Mouse (Mus musculus): ENCODE data around the gene Nxf1.

The Nxf1 gene

DNA sequence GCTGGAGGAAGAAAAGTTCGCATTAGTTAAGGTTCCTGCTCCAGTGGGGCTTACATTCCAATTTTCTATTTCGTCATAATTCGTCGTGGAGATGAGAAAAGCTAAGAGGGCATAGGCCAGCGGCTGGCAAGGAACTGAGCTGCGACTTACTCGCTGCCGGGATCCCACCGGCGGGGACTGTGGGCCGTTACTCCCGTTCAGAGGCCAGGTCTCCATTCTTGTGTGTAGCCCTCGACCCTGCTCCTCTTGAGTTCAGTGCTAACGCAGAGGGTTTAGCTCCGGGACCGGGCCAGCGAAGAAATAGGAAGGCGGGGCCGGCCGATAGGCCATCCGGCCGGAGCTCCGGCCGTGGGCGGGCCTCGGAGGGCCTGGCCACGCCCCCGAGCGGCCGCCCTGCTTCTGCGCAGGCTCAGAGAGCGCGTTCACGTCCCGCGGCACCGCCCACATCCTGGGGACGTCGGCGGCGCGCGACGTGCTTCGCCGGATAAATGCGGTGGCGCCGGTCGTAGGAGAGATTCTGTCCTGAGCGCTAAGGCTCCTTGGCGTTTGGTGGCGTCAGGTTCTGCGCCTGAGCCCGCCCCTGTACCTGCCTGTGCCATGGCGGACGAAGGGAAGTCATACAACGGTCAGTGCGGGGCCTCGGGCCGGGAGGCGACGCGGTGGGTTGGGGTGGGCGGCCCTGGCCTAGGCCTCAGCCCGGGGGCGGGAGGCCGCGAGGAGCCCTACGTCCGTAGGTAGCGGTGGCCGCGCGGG is at the start of gene Nxf1:
TSS of gene Nxf1 (plus strand) at position 439 of the 753 bp plus-strand sequence.
- peak; percentile 94 for DNase-seq (ENCODE audit: low read depth, low spot score)

DNA sequence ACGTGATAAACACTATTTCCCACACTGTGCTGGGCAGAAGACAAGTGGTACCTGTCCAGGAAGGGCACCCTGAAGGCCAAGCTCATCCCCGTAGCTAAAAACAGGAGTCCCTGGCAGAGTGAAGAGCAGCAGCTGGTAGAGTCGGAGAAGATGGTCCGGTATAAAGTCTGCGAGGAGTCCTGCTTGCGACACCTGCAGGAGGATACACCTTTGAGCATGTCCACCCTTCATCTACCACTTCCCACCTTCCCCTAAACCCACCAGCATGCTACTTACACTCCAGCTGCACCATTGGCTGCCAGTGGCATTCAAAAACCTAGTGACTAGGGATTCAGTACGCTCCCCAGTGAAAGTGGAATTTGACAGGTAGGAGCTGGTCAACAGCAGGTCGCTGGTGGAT is 47.9 kb upstream of the Nxf1 start:
- DNase-seq (ENCODE audit: low read depth, low spot score) = no peak

DNA sequence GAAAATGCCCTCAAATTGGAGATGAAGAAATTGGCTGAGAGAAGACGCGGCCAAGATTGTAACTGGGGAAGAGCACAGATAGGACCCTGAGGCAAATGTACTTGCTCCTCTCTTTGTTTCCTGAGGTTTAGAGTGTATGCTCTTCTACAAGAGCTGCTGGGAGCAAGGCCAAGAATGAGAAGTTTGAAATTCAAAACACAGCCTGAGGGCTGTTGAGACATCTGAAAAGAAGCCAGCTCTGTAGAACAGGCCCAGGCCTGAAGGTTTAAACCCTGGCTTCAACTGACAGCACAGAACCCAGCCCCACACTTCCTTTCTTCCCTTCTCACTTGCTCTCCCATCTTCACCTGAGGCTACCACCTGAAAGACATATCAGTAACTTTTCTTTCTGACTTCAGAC is 46.8 kb upstream of the Nxf1 start:
- DNase-seq (ENCODE audit: low read depth, low spot score) = no peak

DNA sequence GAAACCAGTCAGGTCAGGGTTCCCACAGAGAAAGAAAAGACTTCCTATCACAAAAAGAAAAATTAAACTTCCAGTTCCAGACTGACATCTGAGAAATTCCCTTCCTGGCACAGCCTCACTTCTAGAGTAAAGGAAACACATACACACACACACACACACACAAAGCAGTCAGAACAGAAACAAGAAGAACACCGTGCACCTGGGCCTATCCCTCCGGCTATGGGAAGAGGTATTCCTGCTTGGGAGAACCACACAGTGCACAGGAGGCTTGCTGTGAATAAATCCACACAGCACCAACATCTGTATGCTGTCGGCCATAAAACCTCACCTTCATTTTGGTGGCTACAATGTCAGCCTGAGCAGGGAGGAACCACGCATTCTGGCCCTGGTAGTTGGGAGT is 45.4 kb upstream of the Nxf1 start:
- no peak for DNase-seq (ENCODE audit: low read depth, low spot score)

DNA sequence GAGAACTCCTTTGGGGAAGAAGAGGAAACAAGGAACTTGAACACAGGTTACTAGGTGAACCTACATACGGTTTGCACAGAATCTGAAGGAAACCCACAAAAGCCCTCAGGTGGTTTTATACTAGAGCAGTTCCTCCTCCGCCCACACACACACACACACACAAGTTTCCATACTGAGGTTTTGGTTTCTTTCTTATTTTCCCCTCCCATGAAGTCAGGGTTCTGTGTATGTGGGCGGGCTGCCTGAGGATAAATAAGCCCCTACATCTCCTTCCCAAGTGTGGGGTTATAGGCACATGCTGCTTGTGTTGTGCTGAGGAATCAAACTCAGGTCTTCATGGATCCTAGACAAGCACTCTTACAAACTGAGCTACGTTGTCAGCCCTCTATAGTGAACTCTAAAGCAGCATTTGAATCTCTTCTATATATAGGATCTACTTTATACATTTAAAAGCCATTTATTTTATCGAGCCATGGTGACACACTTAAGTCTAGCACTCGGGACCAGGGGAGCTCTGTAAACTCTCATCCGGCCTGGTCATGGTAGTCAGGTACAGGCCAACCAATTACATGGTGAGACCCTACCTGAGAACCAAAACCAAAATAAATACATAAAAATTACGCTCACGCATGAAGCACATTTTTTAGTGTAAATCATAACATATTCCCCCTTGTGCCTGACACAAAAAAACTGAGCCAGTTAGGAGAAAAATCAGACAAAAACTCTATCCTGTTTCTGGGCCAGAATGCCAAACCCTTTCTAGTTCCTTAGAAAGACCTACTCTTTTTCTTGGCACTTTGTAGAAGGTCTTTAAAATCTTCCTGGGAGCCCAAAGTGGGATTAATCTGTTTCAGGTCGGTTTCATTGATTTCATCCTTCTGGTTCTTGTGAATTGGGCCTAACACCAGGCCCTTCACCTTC is 44.7 kb upstream of the Nxf1 start:
- peak; percentile 30 for DNase-seq (ENCODE audit: low read depth, low spot score)

DNA sequence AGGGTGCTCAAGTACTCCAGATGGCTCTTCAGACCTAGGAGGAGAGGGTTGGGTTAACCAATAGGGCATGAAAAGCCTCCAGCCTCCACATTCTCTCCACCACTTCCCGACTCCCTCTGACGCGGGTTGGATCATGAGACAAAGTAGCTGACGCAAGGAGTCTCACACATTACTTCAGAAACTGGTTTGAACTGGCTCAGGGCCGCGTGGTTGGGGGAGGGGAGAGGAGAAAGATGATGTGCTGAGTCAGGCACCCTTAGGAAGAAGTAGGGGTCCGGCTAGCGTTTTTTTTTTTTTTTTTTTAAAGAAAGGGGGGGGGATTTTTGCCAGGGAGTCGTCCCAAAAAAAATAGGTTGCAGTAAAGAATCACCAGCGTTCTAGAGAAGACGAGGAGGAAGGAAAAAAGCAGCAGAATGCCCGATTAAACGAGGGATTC is 44.0 kb upstream of the Nxf1 start:
- DNase-seq (ENCODE audit: low read depth, low spot score) = peak; percentile 99

DNA sequence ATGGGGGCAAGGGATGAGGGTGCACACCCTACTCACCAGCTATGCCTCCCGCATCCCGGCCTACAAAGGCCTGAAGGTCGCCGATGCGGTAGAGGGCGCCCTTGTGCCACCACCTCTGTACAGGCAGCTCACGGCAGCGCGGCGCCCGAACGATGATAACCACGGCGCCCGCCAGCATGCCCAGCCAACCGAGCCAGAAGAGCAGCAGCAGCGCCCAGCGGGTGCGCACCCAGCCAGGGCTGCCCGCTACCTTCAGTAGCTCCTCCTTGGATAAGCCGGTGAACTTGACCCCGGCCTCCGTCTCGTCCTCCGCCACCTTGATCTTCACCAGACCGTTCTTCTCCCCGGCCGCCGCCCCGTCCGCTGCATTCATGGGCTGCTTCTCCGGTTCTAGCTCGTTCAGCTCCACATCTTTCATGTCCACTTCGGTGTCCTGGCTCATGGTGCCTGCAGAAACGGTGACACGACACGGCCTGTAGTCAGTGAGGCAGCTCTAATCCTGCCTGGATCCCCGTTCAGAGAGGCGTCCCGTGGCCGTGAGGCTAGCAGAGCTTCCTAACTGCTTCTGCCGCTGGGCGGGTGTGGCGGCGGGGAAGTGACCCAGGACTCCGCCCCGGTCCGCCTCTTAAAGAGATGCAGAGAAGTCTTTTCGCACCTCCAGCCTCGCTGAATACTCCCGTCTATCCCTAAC is 43.4 kb upstream of the Nxf1 start:
- DNase-seq (ENCODE audit: low read depth, low spot score) = peak; percentile 92

DNA sequence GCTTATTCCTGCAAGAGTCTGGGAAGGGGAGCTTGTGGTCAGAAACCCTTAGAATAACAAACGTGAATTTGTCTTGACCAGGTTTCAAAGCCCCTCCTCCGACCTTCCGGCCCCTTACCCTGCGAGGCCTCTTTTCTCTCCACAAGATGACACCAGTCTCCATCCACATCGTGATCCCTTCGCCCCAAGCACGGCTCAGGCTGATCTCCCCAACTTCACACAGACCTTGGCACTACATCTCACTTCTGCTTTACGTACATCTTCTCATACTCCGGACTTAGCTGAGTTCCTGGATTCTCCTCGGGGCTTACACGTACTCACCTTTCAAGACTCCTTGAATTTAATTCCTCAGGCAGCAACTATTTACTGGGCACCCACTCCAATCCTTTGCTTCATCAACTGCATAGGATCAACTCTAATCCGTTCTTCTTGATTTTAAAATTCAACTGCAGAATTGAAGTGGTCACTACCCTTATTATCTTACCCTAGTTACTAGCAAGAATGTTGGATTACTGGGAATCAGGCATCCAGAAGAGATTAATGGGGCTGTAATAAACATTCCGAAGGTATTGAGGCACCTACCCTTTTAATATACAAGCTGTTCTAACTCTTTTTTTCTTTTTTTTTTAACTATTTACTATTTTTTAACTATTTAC is 42.7 kb upstream of the Nxf1 start:
- DNase-seq (ENCODE audit: low read depth, low spot score) = no peak

DNA sequence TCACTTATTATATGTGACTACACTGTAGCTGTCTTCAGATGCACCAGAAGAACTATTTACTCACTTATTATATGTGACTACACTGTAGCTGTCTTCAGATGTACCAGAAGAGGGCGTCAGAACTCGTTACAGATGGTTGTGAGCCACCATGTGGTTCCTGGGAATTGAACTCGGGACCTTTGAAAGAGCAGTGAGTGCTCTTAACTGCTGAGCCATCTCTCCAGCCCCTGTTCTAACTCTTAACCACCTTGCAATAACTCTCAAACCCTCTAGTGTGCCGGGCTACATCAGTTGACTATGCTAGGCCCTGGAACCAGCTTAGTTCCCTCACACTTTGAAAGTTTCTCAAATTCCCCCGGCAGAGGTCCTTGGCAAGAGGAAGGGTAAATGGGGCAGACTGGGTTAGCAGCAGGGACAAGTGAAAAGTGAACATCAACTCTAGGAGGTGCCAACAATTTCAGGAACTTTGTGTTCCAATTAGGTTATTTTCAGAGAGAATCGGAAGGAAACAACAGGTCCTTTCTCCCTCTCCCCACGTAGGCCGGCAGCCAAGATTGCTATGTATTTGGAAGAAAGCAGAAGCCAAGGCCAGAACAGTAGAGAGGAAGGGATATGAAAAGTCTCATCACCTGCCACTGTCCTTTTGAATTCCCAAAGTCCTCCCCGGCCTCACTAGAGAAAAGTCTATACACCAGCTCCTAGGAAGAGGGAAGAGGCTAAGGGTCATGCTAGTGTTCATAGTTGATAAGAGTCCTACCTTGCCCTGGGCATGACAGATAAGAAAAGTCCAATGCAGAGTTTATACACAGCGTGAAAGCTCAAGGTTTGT is 42.0 kb upstream of the Nxf1 start:
- DNase-seq (ENCODE audit: low read depth, low spot score) = peak; percentile 62

DNA sequence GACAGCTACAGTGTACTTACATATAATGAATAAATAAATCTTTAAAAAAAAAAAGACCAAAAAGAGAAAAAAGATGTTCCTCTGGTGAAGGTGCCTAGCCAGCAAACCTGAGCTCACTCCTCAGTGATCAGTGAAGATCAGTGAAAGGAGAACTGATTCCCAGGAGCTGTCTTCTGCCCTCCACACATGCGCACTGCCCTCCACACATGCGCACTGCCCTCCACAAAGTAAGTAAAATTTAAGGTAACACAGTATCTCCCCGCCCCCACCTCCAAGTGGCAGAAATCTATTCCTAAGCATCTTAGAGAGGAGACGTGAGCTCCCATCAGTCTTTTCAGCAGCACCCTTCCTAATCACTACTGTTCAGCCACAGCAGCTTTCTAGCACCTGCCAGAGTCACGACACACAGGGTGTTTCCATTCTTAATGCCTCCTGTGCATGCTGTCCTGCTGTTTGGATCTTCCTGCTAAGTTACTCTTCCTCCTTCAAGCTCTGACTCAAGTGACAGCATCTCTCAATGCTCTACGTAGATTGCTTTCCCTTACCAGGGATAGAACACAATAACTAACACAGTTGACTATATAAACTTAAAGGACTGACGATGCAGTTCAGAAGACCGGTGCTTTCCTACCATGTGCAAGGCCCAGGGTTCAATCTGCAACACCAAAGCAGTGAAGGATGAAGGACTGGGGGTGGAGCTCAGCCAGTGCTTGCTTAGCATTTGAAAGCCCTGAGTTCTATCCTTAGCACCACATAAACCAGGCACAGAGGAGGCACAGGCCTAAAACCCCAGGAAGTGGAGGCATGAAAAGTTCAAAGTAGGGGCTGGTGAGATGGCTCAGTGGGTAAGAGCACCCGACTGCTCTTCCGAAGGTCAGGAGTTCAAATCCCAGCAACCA is 40.8 kb upstream of the Nxf1 start:
- DNase-seq (ENCODE audit: low read depth, low spot score) = peak; percentile 98

DNA sequence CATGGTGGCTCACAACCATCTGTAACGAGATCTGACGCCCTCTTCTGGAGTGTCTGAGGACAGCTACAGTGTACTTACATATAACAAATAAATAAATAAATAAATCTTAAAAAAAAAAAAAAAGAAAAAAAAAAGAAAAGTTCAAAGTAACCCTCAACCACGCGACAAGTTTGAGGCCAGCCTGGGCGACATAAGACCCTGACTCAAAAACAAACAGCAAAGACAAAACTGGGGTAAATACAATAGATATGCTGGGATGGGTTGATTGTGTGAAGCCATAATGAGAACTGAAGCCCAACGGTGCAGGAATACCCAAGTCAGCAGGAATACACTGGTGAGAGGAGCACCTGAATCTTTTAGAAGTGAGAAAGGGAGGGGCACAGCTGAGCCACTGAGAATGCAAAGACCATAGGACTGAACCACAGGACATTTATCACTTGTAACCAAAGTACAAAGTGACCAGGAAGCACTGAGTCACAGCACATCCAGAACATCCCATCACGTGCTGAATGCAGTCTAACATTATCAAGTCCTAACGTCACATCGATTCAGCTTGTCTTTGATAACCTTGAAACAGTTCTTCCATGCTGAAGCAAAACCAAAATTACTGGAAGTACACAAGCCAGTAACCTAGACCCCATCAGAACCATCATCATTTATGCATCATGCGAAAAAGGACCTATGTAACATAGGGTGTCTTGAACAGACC is 40.0 kb upstream of the Nxf1 start:
- DNase-seq (ENCODE audit: low read depth, low spot score) = peak; percentile 77

DNA sequence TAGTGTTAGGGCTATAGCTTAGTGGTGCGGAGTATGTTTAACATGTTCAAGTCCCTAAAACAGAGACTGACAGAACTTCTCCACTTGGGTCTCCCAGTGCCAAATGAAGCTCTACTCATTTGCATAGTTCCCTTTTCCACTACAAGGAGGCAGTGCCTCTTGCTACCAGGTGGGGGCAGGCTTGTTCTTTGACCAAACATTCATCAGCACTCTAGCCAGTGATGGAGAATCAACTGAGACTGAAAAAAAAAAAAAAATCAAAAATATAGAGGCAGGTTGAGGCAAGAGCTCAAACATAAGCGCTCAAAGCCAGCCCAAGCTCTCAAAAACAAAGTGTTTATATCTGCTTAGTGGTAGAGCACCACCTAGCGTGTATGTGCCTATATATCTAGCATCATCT is 38.5 kb upstream of the Nxf1 start:
- DNase-seq (ENCODE audit: low read depth, low spot score) = peak; percentile 84

DNA sequence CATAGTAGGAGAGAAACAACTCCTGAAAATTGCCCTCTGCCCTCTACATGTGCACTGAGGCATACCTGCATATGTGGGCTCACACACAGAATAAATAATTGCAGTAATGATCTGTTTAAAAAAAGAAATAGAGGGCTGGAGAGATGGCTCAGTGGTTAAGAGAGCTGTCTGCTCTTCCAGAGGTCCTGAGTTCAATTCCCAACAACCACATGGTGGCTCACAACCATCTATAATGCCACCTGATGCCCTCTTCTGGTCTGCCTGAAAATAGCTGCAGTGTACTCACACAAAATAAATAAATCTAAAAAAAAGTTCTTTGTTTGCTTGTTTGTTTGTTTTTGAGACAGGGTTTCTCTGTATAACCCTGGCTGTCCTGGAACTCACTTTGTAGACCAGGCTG is 37.8 kb upstream of the Nxf1 start:
- DNase-seq (ENCODE audit: low read depth, low spot score) = peak; percentile 52

DNA sequence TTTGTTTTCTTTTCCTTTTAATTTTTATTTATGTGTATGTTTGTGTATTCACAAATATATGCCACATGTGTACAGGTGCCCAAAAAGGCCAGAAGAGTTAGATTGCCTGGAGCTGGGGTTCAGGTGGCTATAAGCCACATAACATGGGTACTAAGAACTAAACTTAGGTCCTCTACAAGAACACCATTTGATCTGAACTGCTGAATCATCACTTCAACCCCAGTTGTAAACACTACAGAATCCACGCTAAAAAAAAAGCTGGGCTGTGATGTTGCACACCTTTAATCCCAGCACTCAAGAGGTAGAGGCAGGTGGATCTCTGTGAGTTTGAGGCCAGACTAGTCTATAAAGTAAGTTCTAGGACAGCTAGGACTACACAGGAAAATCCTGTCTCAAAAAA is 35.5 kb upstream of the Nxf1 start:
- peak; percentile 17 for DNase-seq (ENCODE audit: low read depth, low spot score)

DNA sequence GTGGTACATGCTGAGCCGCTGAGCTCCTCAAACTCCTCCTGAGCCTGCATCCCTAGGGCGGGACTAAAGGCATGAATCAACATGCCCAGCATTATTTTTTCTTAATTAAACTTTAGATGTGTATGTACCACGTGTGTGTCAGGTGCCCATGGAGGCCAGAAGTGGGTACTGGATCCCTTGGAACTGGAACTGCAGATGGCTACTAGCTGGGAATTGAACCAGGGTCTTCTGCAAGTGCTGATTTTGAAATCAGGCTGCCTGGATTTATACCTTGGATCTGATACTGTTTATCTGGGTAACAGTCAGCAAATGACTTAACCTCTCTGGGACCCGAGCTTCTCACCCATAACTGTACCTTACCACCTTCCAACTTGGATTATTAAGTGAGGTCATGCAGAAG is 34.9 kb upstream of the Nxf1 start:
- no peak for DNase-seq (ENCODE audit: low read depth, low spot score)

DNA sequence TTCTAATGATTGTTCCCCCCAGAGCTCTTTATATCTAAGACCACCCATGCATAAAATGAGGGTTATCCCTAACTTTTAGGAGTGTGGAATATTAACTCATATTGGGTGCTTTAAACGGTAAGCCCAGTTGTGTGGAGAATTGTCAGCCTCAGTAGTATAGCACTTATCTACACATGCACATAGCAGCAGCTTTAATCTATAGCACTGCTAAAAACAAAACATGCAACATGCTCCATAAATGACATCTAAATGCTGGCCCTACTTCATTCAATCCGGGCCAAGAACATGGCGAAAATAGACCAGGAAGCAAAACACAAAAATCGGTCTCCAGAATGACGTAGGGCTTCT is 34.3 kb upstream of the Nxf1 start:
- DNase-seq (ENCODE audit: low read depth, low spot score) = no peak

DNA sequence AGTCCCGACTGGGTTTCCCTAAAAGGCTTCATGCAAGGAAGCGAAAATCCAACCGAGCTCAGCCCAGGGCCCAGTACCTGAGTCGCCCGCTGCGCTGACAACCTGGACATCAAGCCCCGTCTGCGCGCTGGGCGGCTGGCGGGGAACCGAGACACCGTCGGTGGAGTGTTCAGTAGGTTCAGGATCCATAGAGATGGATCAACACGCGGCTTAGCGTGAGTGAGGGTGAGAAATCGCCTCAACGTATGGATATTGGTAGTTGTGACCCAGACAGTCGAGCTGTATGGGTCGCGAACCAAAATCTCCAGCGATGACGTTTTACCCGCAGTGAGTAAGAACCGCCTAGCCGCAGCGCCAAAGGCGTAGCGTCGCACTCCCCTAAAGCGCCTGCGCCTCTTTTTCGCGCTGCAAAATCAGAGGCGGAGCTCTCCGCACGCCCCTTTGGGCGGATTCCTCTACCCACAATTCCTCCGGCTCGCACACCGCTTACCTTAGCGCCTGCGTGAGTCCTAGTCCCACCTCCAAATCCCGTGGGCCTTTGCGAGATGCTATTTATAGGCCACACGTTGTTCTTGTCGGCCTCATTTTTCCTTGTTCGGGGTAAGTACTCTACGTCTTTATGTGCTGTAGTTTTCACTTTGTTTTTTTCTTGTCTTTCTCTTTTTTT is 33.8 kb upstream of the Nxf1 start, which contains the start of gene Slc3a2:
TSS of gene Slc3a2 (minus strand) at position 463 of the 667 bp plus-strand sequence.
- peak; percentile 99 for DNase-seq (ENCODE audit: low read depth, low spot score)

DNA sequence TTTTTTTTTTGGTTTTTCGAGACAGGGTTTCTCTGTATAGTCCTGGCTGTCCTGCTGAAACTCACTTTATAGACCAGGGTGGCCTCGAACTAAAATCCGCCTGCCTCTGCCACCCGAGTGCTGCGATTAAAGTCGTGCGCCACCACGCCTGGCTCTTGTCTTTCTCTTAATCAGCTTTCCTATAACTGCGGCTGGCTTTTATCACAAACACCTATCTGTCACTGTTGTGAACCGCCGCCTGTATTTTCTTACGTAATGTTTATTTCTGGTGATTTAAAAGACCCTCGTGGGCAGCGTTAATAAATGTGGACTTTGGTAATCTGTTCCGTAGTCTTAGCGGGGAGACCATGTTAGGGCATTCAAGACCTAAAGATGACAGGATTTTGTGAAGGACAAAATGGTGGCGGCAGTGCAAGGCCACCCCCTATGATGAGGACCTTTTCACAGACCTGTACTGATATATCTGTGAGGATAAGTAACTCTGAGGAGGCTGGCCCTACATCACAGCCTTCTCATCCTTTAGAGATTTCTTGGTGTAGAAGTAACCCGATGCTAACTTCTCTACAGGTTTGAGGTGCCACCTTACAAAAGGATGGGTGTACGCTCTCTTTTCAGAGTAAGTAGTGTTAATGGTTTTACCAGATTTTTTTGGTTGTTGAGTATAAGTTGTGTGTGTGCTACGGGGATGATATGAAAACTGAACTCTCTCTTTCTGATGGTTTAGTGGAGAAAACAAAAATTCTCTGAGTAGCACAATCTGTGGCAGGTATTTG is 33.1 kb upstream of the Nxf1 start:
- peak; percentile 46 for DNase-seq (ENCODE audit: low read depth, low spot score)
